Mouse (Mus musculus) limb, embryonic 14.5 days (tissue): ENCODE measurements around the gene Arpc4. TPM values are rescaled to one million over a fixed set of nuclear protein-coding genes. Genes with fewer than 3 reads are reported as not detected.

ENCODE experiments used
- ATAC-seq: fragments of 200-750 bp; cut with Nextera tagmentation; 2 replicates; pipeline ENCODE4 v1.8.0; 2017; ENCODE audit warnings: low read depth, moderate number of reproducible peaks, moderate TSS enrichment; ENCODE audit not compliant: low FRiP score
- DNase-seq: peaks from one replicate; pipeline ENCODE4 v3.0.0-alpha.2; 2015; ENCODE audit warnings: low spot score
- H3K27ac ChIP-seq: fragments of 300-500 bp; sonication (generic); replicated peaks from 2 replicates; pipeline ENCODE4 v1.5.1; 2014; ENCODE audit warnings: low read depth, mild to moderate bottlenecking, low read length, moderate library complexity, mixed read lengths
- H3K27me3 ChIP-seq: fragments of 300-500 bp; sonication (generic); 2 replicates; pipeline ENCODE4 v1.6.1; 2014; ENCODE audit warnings: low read length, mixed read lengths; ENCODE audit not compliant: control insufficient read depth, insufficient read depth
- H3K36me3 ChIP-seq: fragments of 300-500 bp; sonication (generic); 2 replicates; pipeline ENCODE4 v1.6.1; 2014; ENCODE audit warnings: mild to moderate bottlenecking, low read length, moderate library complexity, mixed read lengths; ENCODE audit not compliant: control insufficient read depth, insufficient read depth
- H3K4me1 ChIP-seq: fragments of 300-500 bp; sonication (generic); 2 replicates; pipeline ENCODE4 v1.6.1; 2014; ENCODE audit warnings: antibody characterized with exemption, low read length, mixed read lengths; ENCODE audit not compliant: control insufficient read depth, insufficient read depth
- H3K4me2 ChIP-seq: fragments of 300-500 bp; sonication (generic); replicated peaks from 2 replicates; pipeline ENCODE4 v1.6.1; 2014; ENCODE audit warnings: low read depth, mild to moderate bottlenecking, low read length, moderate library complexity; ENCODE audit not compliant: severe bottlenecking
- H3K4me3 ChIP-seq: fragments of 300-500 bp; sonication (generic); replicated peaks from 2 replicates; pipeline ENCODE4 v1.5.1; 2014; ENCODE audit warnings: low read length
- H3K9ac ChIP-seq: fragments of 300-500 bp; sonication (generic); 2 replicates; pipeline ENCODE4 v1.6.1; 2014; ENCODE audit warnings: mild to moderate bottlenecking, low read depth, low read length, moderate library complexity; ENCODE audit not compliant: severe bottlenecking
- H3K9me3 ChIP-seq: fragments of 300-500 bp; sonication (generic); 2 replicates; pipeline ENCODE4 v1.6.1; 2016; ENCODE audit warnings: low read length; ENCODE audit not compliant: control insufficient read depth
- POLR2A ChIP-seq: fragments of 200-500 bp; IDR thresholded peaks from 2 replicates; pipeline ENCODE4 v1.8.0; 2012; ENCODE audit warnings: inconsistent platforms, mild to moderate bottlenecking, moderate library complexity, borderline replicate concordance; ENCODE audit not compliant: insufficient read depth, insufficient read length; ENCODE audit errors: extremely low read depth
- WGBS: fragments of 180-500 bp; shearing (Covaris S2); extraction: QIAGEN DNeasy Blood & Tissue Kit; methylation state at CpG from one replicate; pipeline ENCODE4 v1.1.7; 2014; 5-methylcytosine and 5-hydroxymethylcytosine counted together
- microRNA-seq: library from miRNA; unstranded; fragments of <30 nt; microRNA quantifications from one replicate; pipeline ENCODE4, GENCODE M21; 2016
- polyA plus RNA-seq, 2 experiments: library from polyadenylated mRNA; depleted of rRNA in 1 of 2; stranded (reverse) in 1 of 2; unstranded in 1 of 2; fragments of >200 nt; fragmentation: Nextera tagmentation in 1 of 2; extraction: Ambion mirVana in 1 of 2; gene quantifications; 2 replicates each; pipeline versions ENCODE4 v1.2.1 to v1.2.3; 2012 to 2014

Gene Arpc4
- polyA plus RNA-seq, 2 experiments, result 99.1 to 223 TPM

GRCm38 (mm10) chr6:113438721-113439430 lies 61.0 kb downstream of the Arpc4 start:
- DNase-seq, result no peak
- no peaks in the 10 kb centered on the region for H3K27me3 ChIP-seq
- H3K36me3 ChIP-seq, result no peaks in the 10 kb centered on the region
- H3K4me1 ChIP-seq, result peaks cover 4% of the 10 kb centered on the region; the same call in 1 of the 2 replicates
- ATAC-seq, result no peak
- H3K9ac ChIP-seq, result no peak overlapping the region
- no peak for TF ChIP-seq POLR2A
- 58% methylated on average over 12 of the region's 12 CpGs for WGBS
- H3K4me2 ChIP-seq, result no peak overlapping the region
- H3K9me3 ChIP-seq, result no peaks in the 10 kb centered on the region
- H3K27ac ChIP-seq, result no peak overlapping the region
- no peak overlapping the region for H3K4me3 ChIP-seq

Small RNA genes lying within 50 kb of the gene (microRNA-seq; reads per million reads assigned to microRNA genes)
- not detected for gene Gm24387

Other genes starting within 250 kb of the Arpc4 start
- gene Lhfpl4, start 182.7 kb upstream of the Arpc4 start, polyA plus RNA-seq (2012; rRNA removed), result 0.65 and 0.67 TPM in 2 replicates
- 0.32 and 0.64 TPM in 2 replicates for gene Lhfpl4, start 182.7 kb upstream of the Arpc4 start, polyA plus RNA-seq (2014; fragmentation: Nextera tagmentation; extraction: Ambion mirVana)
- 31.2 and 44.0 TPM in 2 replicates for gene Mtmr14, start 140.3 kb upstream of the Arpc4 start, polyA plus RNA-seq (2012; rRNA removed)
- gene Mtmr14, start 140.3 kb upstream of the Arpc4 start, polyA plus RNA-seq (2014; fragmentation: Nextera tagmentation; extraction: Ambion mirVana), result 30.4 and 31.8 TPM in 2 replicates
- 0.46 and 0.77 TPM in 2 replicates for gene Cpne9, start 95.8 kb upstream of the Arpc4 start, polyA plus RNA-seq (2012; rRNA removed)
- gene Cpne9, start 95.8 kb upstream of the Arpc4 start, polyA plus RNA-seq (2014; fragmentation: Nextera tagmentation; extraction: Ambion mirVana), result 0.44 TPM in 2 replicates
- gene Brpf1, start 71.0 kb upstream of the Arpc4 start, polyA plus RNA-seq (2012; rRNA removed), result 35.7 and 36.5 TPM in 2 replicates
- 20.6 and 22.0 TPM in 2 replicates for gene Brpf1, start 71.0 kb upstream of the Arpc4 start, polyA plus RNA-seq (2014; fragmentation: Nextera tagmentation; extraction: Ambion mirVana)
- gene Ogg1, start 51.1 kb upstream of the Arpc4 start, polyA plus RNA-seq (2012; rRNA removed), result 22.6 and 26.3 TPM in 2 replicates
- 11.1 and 11.7 TPM in 2 replicates for gene Ogg1, start 51.1 kb upstream of the Arpc4 start, polyA plus RNA-seq (2014; fragmentation: Nextera tagmentation; extraction: Ambion mirVana)
- gene Camk1, start 34.1 kb upstream of the Arpc4 start, polyA plus RNA-seq (2012; rRNA removed), result 69.0 and 70.6 TPM in 2 replicates
- gene Camk1, start 34.1 kb upstream of the Arpc4 start, polyA plus RNA-seq (2014; fragmentation: Nextera tagmentation; extraction: Ambion mirVana), result 98.4 and 105 TPM in 2 replicates
- gene Tada3, start 232 bp upstream of the Arpc4 start, polyA plus RNA-seq (2012; rRNA removed), result 38.9 and 39.5 TPM in 2 replicates
- gene Tada3, start 232 bp upstream of the Arpc4 start, polyA plus RNA-seq (2014; fragmentation: Nextera tagmentation; extraction: Ambion mirVana), result 41.2 and 43.9 TPM in 2 replicates
- 21.4 and 26.1 TPM in 2 replicates for gene Ttll3, start 11.1 kb downstream of the Arpc4 start, polyA plus RNA-seq (2012; rRNA removed)
- 2.3 and 4.8 TPM in 2 replicates for gene Ttll3, start 11.1 kb downstream of the Arpc4 start, polyA plus RNA-seq (2014; fragmentation: Nextera tagmentation; extraction: Ambion mirVana)
- 38.9 and 46.2 TPM in 2 replicates for gene Rpusd3, start 41.2 kb downstream of the Arpc4 start, polyA plus RNA-seq (2012; rRNA removed)
- gene Rpusd3, start 41.2 kb downstream of the Arpc4 start, polyA plus RNA-seq (2014; fragmentation: Nextera tagmentation; extraction: Ambion mirVana), result 20.9 and 25.1 TPM in 2 replicates
- gene Cidec, start 57.6 kb downstream of the Arpc4 start, polyA plus RNA-seq (2012; rRNA removed), result 0.11 and 0.37 TPM in 2 replicates
- not detected in 2 replicates for gene Cidec, start 57.6 kb downstream of the Arpc4 start, polyA plus RNA-seq (2014; fragmentation: Nextera tagmentation; extraction: Ambion mirVana)
- gene Jagn1, start 64.5 kb downstream of the Arpc4 start, polyA plus RNA-seq (2012; rRNA removed), result 61.0 and 74.5 TPM in 2 replicates
- gene Jagn1, start 64.5 kb downstream of the Arpc4 start, polyA plus RNA-seq (2014; fragmentation: Nextera tagmentation; extraction: Ambion mirVana), result 80.5 and 82.8 TPM in 2 replicates
- gene Il17re, start 80.4 kb downstream of the Arpc4 start, polyA plus RNA-seq (2012; rRNA removed), result 6.7 and 9.6 TPM in 2 replicates
- 7.9 and 9.2 TPM in 2 replicates for gene Il17re, start 80.4 kb downstream of the Arpc4 start, polyA plus RNA-seq (2014; fragmentation: Nextera tagmentation; extraction: Ambion mirVana)
- 21.5 and 25.2 TPM in 2 replicates for gene Il17rc, start 93.3 kb downstream of the Arpc4 start, polyA plus RNA-seq (2012; rRNA removed)
- 18.5 and 28.2 TPM in 2 replicates for gene Il17rc, start 93.3 kb downstream of the Arpc4 start, polyA plus RNA-seq (2014; fragmentation: Nextera tagmentation; extraction: Ambion mirVana)
- 14.0 and 15.9 TPM in 2 replicates for gene Creld1, start 105.2 kb downstream of the Arpc4 start, polyA plus RNA-seq (2012; rRNA removed)
- 15.9 and 16.1 TPM in 2 replicates for gene Creld1, start 105.2 kb downstream of the Arpc4 start, polyA plus RNA-seq (2014; fragmentation: Nextera tagmentation; extraction: Ambion mirVana)
- 0.54 and 0.73 TPM in 2 replicates for gene Prrt3, start 123.8 kb downstream of the Arpc4 start, polyA plus RNA-seq (2012; rRNA removed)
- gene Prrt3, start 123.8 kb downstream of the Arpc4 start, polyA plus RNA-seq (2014; fragmentation: Nextera tagmentation; extraction: Ambion mirVana), result 0.36 and 0.70 TPM in 2 replicates
- 58.0 and 61.6 TPM in 2 replicates for gene Emc3, start 153.5 kb downstream of the Arpc4 start, polyA plus RNA-seq (2012; rRNA removed)
- 93.8 and 96.3 TPM in 2 replicates for gene Emc3, start 153.5 kb downstream of the Arpc4 start, polyA plus RNA-seq (2014; fragmentation: Nextera tagmentation; extraction: Ambion mirVana)
- gene Fancd2, start 153.6 kb downstream of the Arpc4 start, polyA plus RNA-seq (2012; rRNA removed), result 12.8 and 15.9 TPM in 2 replicates
- gene Fancd2, start 153.6 kb downstream of the Arpc4 start, polyA plus RNA-seq (2014; fragmentation: Nextera tagmentation; extraction: Ambion mirVana), result 7.5 and 7.8 TPM in 2 replicates
- 0.05 TPM in 1 of 2 replicates, not detected in the other for gene Fancd2os, start 222.6 kb downstream of the Arpc4 start, polyA plus RNA-seq (2012; rRNA removed)
- gene Fancd2os, start 222.6 kb downstream of the Arpc4 start, polyA plus RNA-seq (2014; fragmentation: Nextera tagmentation; extraction: Ambion mirVana), result 0.19 and 0.40 TPM in 2 replicates
- gene Brk1, start 226.7 kb downstream of the Arpc4 start, polyA plus RNA-seq (2012; rRNA removed), result 211 and 223 TPM in 2 replicates
- 251 and 259 TPM in 2 replicates for gene Brk1, start 226.7 kb downstream of the Arpc4 start, polyA plus RNA-seq (2014; fragmentation: Nextera tagmentation; extraction: Ambion mirVana)
- 36.2 and 37.2 TPM in 2 replicates for gene Vhl, start 245.8 kb downstream of the Arpc4 start, polyA plus RNA-seq (2012; rRNA removed)
- gene Vhl, start 245.8 kb downstream of the Arpc4 start, polyA plus RNA-seq (2014; fragmentation: Nextera tagmentation; extraction: Ambion mirVana), result 55.3 and 60.4 TPM in 2 replicates